Mouse (Mus musculus) stomach, postnatal 0 days (tissue): ENCODE measurements around the gene Lmln. TPM values are rescaled to one million over a fixed set of nuclear protein-coding genes. Genes with fewer than 3 reads are reported as not detected.
"Not testable (repeated sequence)": the region's sequence is repeated elsewhere in the genome, so short reads cannot be mapped to it uniquely, and the experiment has no call there.

Source experiments
- ATAC-seq: fragments of 200-750 bp; cut with Nextera tagmentation; 2 replicates; pipeline ENCODE4 v1.8.0; 2017; ENCODE audit not compliant: low FRiP score, low TSS enrichment
- DNase-seq: peaks from one replicate; pipeline ENCODE4 v3.0.0-alpha.2; 2016; ENCODE audit warnings: low spot score
- H3K27ac ChIP-seq: fragments of 300-500 bp; sonication (generic); replicated peaks from 2 replicates; pipeline ENCODE4 v1.5.1; 2014; ENCODE audit warnings: mild to moderate bottlenecking, control low read depth
- H3K27me3 ChIP-seq: fragments of 300-500 bp; sonication (generic); 2 replicates; pipeline ENCODE4 v1.6.1; 2014; ENCODE audit warnings: low read length; ENCODE audit not compliant: control insufficient read depth, insufficient read depth
- H3K36me3 ChIP-seq: fragments of 300-500 bp; sonication (generic); 2 replicates; pipeline ENCODE4 v1.6.1; 2014; ENCODE audit warnings: low read length, mixed read lengths; ENCODE audit not compliant: control insufficient read depth, insufficient read depth
- H3K4me1 ChIP-seq: fragments of 300-500 bp; sonication (generic); replicated peaks from 2 replicates; pipeline ENCODE4 v1.6.1; 2014; ENCODE audit warnings: antibody characterized with exemption; ENCODE audit not compliant: control insufficient read depth, insufficient read depth
- H3K4me2 ChIP-seq: fragments of 300-500 bp; sonication (generic); replicated peaks from 2 replicates; pipeline ENCODE4 v1.6.1; 2014; ENCODE audit warnings: low read depth, mild to moderate bottlenecking, control low read depth, moderate library complexity
- H3K4me3 ChIP-seq: fragments of 300-500 bp; sonication (generic); 2 replicates; pipeline ENCODE4 v1.5.1; 2014; ENCODE audit warnings: low read depth, low read length, control low read depth
- H3K9ac ChIP-seq: fragments of 300-500 bp; sonication (generic); 2 replicates; pipeline ENCODE4 v1.6.1; 2014; ENCODE audit warnings: mild to moderate bottlenecking, low read length, control low read depth, mixed read lengths
- H3K9me3 ChIP-seq: fragments of 300-500 bp; sonication (generic); 2 replicates; pipeline ENCODE4 v1.6.1; 2016; ENCODE audit warnings: low read length; ENCODE audit not compliant: control insufficient read depth
- CTCF ChIP-seq: IDR thresholded peaks from 2 replicates; pipeline ENCODE4 v1.5.1; 2016; ENCODE audit warnings: antibody characterized with exemption, low read depth, mild to moderate bottlenecking, moderate library complexity
- EP300 ChIP-seq: optimal IDR thresholded peaks from 2 replicates; pipeline ENCODE3; 2016; ENCODE audit warnings: antibody characterized with exemption
- WGBS: fragments of 180-500 bp; shearing (Covaris S2); extraction: QIAGEN DNeasy Blood & Tissue Kit; methylation state at CpG from one replicate; pipeline ENCODE4 v1.1.7; 2014; 5-methylcytosine and 5-hydroxymethylcytosine counted together
- polyA plus RNA-seq: library from polyadenylated mRNA; unstranded; fragments of >200 nt; fragmentation: Nextera tagmentation; extraction: Ambion mirVana; gene quantifications from 2 replicates; pipeline ENCODE4 v1.2.1, GENCODE M21; 2015

The Lmln gene
- polyA plus RNA-seq, 1 experiment from 2014 or later = 0.47 TPM

DNA sequence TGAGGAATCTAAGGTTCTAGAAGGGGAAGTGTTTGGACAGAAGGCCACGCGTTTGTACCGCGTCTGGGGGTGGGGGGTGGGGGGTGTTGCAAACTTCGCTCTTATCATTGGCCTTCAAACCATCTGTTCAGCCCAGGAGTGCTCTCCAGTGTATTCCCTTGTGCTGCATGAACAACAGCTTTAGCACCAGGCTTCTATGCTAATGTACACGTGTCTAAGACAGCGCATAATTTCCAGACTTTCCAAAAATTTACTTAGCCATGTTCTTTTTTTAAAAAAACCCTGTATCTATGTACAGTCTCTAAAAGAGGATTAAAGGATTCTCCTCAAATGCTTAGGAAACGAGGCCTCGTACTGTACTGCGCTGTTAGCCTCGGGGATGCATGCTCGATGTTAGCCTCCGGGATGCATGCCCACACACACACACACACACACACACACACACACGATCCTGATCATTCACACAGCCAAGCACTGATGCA is 96.3 kb downstream of the Lmln start:
- no peak for TF ChIP-seq EP300
- no peak for TF ChIP-seq CTCF
- H3K27ac ChIP-seq = no peak overlapping the region
- H3K36me3 ChIP-seq = no peaks in the 10 kb centered on the region
- no peak overlapping the region for H3K4me2 ChIP-seq
- no peak overlapping the region for H3K9ac ChIP-seq
- 88% methylated on average over 14 of the region's 14 CpGs for WGBS
- H3K4me1 ChIP-seq = no peaks in the 10 kb centered on the region
- no peak for DNase-seq
- H3K9me3 ChIP-seq = no peaks in the 10 kb centered on the region
- H3K27me3 ChIP-seq = no peaks in the 10 kb centered on the region
- no peak for ATAC-seq
- H3K4me3 ChIP-seq = no peak overlapping the region

- TF ChIP-seq EP300 (no peak), CTCF (no peak)
- 85% methylated on average over 2 of the region's 2 CpGs for WGBS
- H3K4me1 ChIP-seq = no peaks in the 10 kb centered on the region
- no peaks in the 10 kb centered on the region for H3K9me3 ChIP-seq
- H3K4me2 ChIP-seq = no peak overlapping the region
- DNase-seq (no peak), ATAC-seq (no peak)
- H3K4me3 ChIP-seq = no peak overlapping the region
- H3K9ac ChIP-seq = no peak overlapping the region
- no peaks in the 10 kb centered on the region for H3K27me3 ChIP-seq
- H3K36me3 ChIP-seq = no peaks in the 10 kb centered on the region
- H3K27ac ChIP-seq = no peak overlapping the region
Measured at GRCm38 (mm10) chr16:33159363-33159762, 97.0 kb downstream of the Lmln start.

DNA sequence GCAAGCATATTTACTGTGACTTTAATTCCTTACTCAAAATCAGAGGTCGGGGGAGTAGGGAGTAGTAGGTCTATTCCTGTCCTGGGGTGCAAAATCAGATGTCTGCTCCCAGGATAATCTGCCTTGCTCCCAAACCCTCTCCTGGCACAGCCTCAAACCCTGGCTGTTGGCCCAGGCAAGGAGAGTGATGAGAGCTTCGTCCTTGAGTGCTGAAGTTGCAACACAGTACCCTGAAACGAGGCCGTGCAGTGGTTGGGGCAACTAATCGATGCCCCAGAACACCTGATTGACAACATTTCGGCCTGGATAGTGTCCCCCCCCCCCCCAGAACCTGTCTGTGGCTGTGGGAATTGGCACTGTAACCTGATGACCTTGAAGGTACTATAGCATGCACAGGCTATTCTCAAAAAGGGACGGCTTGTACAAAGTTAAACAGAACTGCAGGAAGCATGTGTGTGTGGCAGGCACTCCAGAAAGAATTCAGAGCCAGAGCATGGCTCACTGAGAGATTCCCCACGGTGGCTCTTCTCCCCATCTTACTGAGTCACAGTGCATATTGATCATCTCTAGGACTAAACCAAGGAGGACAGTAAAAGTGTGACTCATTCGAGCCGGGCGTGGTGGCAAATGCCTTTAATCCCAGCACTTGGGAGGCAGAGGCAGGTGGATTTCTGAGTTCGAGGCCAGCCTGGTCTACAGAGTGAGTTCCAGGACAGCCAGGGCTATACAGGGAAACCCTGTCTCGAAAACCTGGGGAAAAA is 101.2 kb downstream of the Lmln start:
- 66% methylated on average over 13 of the region's 13 CpGs for WGBS
- Histone ChIP-seq H3K9ac (no peak overlapping the region), H3K27ac (no peak overlapping the region), H3K36me3 (no peaks in the 10 kb centered on the region), H3K4me3 (no peak overlapping the region), H3K4me2 (no peak overlapping the region), H3K27me3 (no peaks in the 10 kb centered on the region), H3K9me3 (no peaks in the 10 kb centered on the region), H3K4me1 (no peaks in the 10 kb centered on the region)
- DNase-seq (no peak), ATAC-seq (no peak)
- TF ChIP-seq CTCF (no peak), EP300 (no peak)

DNA sequence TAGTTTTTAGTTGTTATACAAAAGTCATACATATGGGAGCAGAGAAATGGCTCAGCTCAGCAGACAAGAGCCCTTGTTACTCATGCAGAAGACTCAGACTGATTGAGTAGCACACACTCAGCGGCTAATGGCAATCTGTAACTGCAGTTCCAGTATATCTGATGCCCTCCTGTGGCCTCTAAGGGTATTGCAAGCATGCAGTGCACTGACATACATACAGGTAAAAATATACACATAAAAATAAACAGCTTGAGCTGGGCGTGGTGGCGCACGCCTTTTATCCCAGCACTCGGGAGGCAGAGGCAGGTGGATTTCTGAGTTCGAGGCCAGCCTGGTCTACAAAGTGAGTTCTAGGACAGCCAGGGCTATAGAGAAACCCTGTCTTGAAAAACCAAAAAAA is 104.0 kb downstream of the Lmln start:
- not testable (repeated sequence) for H3K4me3 ChIP-seq, H3K27ac ChIP-seq, H3K36me3 ChIP-seq, H3K27me3 ChIP-seq, H3K9me3 ChIP-seq, H3K4me1 ChIP-seq, H3K9ac ChIP-seq, H3K4me2 ChIP-seq, ATAC-seq
- WGBS = 68% methylated on average over 6 of the region's 6 CpGs
- peak; percentile 33 for DNase-seq
- peak; percentile 67 for TF ChIP-seq CTCF

- Histone ChIP-seq H3K4me3 (no peak overlapping the region), H3K4me1 (no peaks in the 10 kb centered on the region), H3K4me2 (no peak overlapping the region), H3K36me3 (no peaks in the 10 kb centered on the region), H3K9me3 (no peaks in the 10 kb centered on the region), H3K9ac (no peak overlapping the region), H3K27ac (no peak overlapping the region), H3K27me3 (no peaks in the 10 kb centered on the region)
- 34% methylated on average over 5 of the region's 5 CpGs for WGBS
- ATAC-seq = no peak
- no peak for DNase-seq
- TF ChIP-seq CTCF = peak; percentile 70
- TF ChIP-seq EP300 = no peak
Measured at GRCm38 (mm10) chr16:33167537-33167936, 105.2 kb downstream of the Lmln start.

DNA sequence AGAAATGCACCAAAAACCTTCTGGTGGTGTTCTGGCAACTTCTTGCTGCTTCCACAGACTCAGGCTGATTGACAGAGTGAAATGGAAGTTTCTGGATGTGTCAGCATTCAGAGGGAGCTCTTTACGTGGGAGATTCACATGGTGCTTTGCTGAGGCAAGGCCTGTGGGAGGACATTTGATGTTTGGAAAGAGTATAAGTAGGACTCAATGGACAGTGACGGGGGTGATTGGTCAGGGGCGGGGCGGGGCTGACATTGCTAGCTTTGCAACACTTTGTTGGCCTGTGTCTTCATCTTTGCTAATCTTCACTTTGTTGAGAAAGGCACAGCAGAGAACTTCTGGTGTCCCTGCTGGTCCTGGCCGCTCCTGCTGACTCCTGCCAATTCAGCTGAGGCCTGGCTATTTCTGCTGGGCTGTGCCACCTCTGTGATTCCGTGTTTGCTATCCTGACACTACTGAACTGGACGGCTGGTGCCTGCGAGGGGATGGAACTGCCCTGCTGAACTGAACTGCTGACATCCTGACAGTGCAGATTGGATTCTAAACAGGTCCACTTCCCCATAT is 107.2 kb downstream of the Lmln start:
- H3K36me3 ChIP-seq = no peaks in the 10 kb centered on the region
- WGBS = 73% methylated on average over 8 of the region's 8 CpGs

More for the DNA sequence above, 107.2 kb downstream of the Lmln start:
- Histone ChIP-seq H3K9ac (no peak overlapping the region), H3K4me2 (no peak overlapping the region), H3K27ac (no peak overlapping the region), H3K4me3 (no peak overlapping the region), H3K4me1 (no peaks in the 10 kb centered on the region), H3K9me3 (no peaks in the 10 kb centered on the region), H3K27me3 (no peaks in the 10 kb centered on the region)
- DNase-seq (no peak), ATAC-seq (no peak)
- TF ChIP-seq CTCF = no peak
- no peak for TF ChIP-seq EP300
